Mouse (Mus musculus): Measurements from ENCODE around the gene Ltk. TPM values are rescaled to one million over a fixed set of nuclear protein-coding genes. Genes with fewer than 3 reads are reported as not detected.

Gene Ltk
- total RNA-seq (2023) = not detected

GRCm38 (mm10) chr2:119760251-119760650, at the start of gene Ltk:
Ltk (minus strand) TSS chr2:119760431.

GRCm38 (mm10) chr2:119797279-119797783, 37.1 kb upstream of the Ltk start, which contains the start of gene Tyro3:
Tyro3 (plus strand) TSS chr2:119797733.

GRCm38 (mm10) chr2:119787206-119787883, 27.1 kb upstream of the Ltk start, which contains the start of gene Rpap1:
Rpap1 (minus strand) TSS chr2:119787537.

GRCm38 (mm10) chr2:119741581-119742411, 18.4 kb downstream of the Ltk start, which contains the start of gene Itpka:
Itpka (plus strand) TSS chr2:119742337.

Other genes with a start within 250 kb of the Ltk start
- gene Exd1, start 212.8 kb downstream of the Ltk start, total RNA-seq (2023) = under 1 TPM; 0.36 to 0.44 TPM
- 100 to 1,000 TPM; 187 to 198 TPM for gene Chp1, start 212.7 kb downstream of the Ltk start, total RNA-seq (2023)
- 10 to 100 TPM; 34.5 to 41.5 TPM for gene Nusap1, start 142.1 kb downstream of the Ltk start, total RNA-seq (2023)
- 1 to 10 TPM; 7.6 to 9.3 TPM for gene Oip5, start 142.0 kb downstream of the Ltk start, total RNA-seq (2023)
- 1 to 10 TPM; 7.2 to 8.2 TPM for gene Ndufaf1, start 97.6 kb downstream of the Ltk start, total RNA-seq (2023)
- gene Rtf1, start 85.4 kb downstream of the Ltk start, total RNA-seq (2023) = 10 to 100 TPM; 26.9 to 31.5 TPM
- under 1 TPM in 1 of 2 experiments, not detected in 1; 0.20 TPM for gene Itpka, start 18.1 kb downstream of the Ltk start, total RNA-seq (2023)
- 10 to 100 TPM in 1 of 2 experiments, 1 to 10 TPM in 1; 7.9 to 10.5 TPM for gene Rpap1, start 27.1 kb upstream of the Ltk start, total RNA-seq (2023)
- 1 to 10 TPM in 1 of 2 experiments, under 1 TPM in 1; 0.24 to 1.3 TPM for gene Tyro3, start 37.3 kb upstream of the Ltk start, total RNA-seq (2023)
- 10 to 100 TPM; 36.8 to 43.5 TPM for gene Mga, start 136.8 kb upstream of the Ltk start, total RNA-seq (2023)
- gene Mapkbp1, start 212.3 kb upstream of the Ltk start, total RNA-seq (2023) = 1 to 10 TPM; 5.3 to 7.8 TPM

Measured in neutrophil, adult 59 days (primary cell).